Mouse (Mus musculus) embryonic facial prominence, embryonic 14.5 days (tissue): Measurements from ENCODE around the gene Tor4a. TPM values are rescaled to one million over a fixed set of nuclear protein-coding genes. Genes with fewer than 3 reads are reported as not detected.

ENCODE experiments used
- ATAC-seq: fragments of 200-750 bp; cut with Nextera tagmentation; 2 replicates; pipeline ENCODE4 v1.8.0; 2017; ENCODE audit warnings: low read depth, moderate number of reproducible peaks, moderate TSS enrichment
- DNase-seq: peaks from one replicate; pipeline ENCODE4 v3.0.0-alpha.2; 2015; ENCODE audit warnings: low spot score
- H3K27ac ChIP-seq: fragments of 300-500 bp; sonication (generic); replicated peaks from 2 replicates; pipeline ENCODE4 v1.5.1; 2014; ENCODE audit warnings: low read depth, mild to moderate bottlenecking, low read length, moderate library complexity
- H3K27me3 ChIP-seq: fragments of 300-500 bp; sonication (generic); replicated peaks from 2 replicates; pipeline ENCODE4 v1.6.1; 2014; ENCODE audit warnings: low read length; ENCODE audit not compliant: control insufficient read depth, insufficient read depth
- H3K36me3 ChIP-seq: fragments of 300-500 bp; sonication (generic); 2 replicates; pipeline ENCODE4 v1.6.1; 2014; ENCODE audit warnings: low read length, mixed read lengths; ENCODE audit not compliant: control insufficient read depth, insufficient read depth
- H3K4me1 ChIP-seq: fragments of 300-500 bp; sonication (generic); 2 replicates; pipeline ENCODE4 v1.6.1; 2014; ENCODE audit warnings: antibody characterized with exemption, low read length; ENCODE audit not compliant: control insufficient read depth, insufficient read depth
- H3K4me2 ChIP-seq: fragments of 300-500 bp; sonication (generic); 2 replicates; pipeline ENCODE4 v1.6.1; 2014; ENCODE audit warnings: low read depth, mild to moderate bottlenecking, low read length, moderate library complexity, mixed read lengths
- H3K4me3 ChIP-seq: fragments of 300-500 bp; sonication (generic); 2 replicates; pipeline ENCODE4 v1.5.1; 2014; ENCODE audit warnings: low read depth, mild to moderate bottlenecking, low read length
- H3K9ac ChIP-seq: fragments of 300-500 bp; sonication (generic); 2 replicates; pipeline ENCODE4 v1.6.1; 2014; ENCODE audit warnings: low read depth, mild to moderate bottlenecking, low read length, moderate library complexity, mixed read lengths
- H3K9me3 ChIP-seq: fragments of 300-500 bp; sonication (generic); 2 replicates; pipeline ENCODE4 v1.6.1; 2016; ENCODE audit warnings: low read length; ENCODE audit not compliant: control insufficient read depth
- WGBS: fragments of 180-500 bp; shearing (Covaris S2); extraction: QIAGEN DNeasy Blood & Tissue Kit; methylation state at CpG from one replicate; pipeline ENCODE4 v1.1.7; 2014; 5-methylcytosine and 5-hydroxymethylcytosine counted together
- polyA plus RNA-seq: library from polyadenylated mRNA; unstranded; fragments of >200 nt; fragmentation: Nextera tagmentation; extraction: Ambion mirVana; gene quantifications from 2 replicates; pipeline ENCODE4 v1.2.1, GENCODE M21; 2014

Tor4a gene
- polyA plus RNA-seq, 1 experiment from 2014 or later = 7.5 TPM

DNA sequence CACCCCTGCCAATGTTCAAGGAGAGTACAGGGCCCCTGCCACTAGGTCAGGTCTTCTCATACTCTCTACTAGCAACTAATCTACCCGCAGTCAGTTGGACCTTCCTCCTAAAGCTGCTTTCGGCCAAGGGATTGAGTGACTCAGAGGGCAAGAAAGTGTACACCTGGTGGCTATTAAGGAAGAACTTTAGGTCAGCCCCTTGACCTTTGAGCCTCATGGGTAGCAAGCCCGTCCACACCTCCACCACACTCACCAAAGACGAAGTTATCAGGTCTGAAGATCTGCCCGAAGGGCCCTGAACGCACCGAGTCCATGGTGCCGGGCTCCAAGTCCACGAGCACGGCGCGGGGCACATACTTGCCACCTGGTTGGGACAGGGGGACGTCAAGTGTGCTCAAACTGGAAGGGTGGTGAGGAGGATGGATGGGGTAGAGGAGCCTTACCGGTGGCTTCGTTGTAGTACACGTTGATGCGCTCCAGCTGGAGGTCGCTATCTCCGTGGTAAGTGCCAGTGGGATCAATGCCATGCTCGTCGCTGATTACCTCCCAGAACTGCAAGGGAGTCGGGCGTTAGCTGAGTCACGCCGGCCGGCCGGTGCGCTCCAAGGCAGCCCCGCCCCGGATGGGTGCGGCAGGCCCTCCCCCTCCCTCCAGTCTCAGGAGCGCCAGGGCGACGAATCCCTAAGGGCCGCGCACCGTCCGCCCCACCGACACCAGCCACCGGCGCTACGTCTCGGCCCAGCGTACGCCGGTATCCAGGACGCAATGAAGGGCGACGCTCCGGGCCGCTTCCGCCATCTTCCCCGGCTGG lies 27.2 kb upstream of the Tor4a start:
- H3K4me3 ChIP-seq = peak overlapping the region; percentile 91
- ATAC-seq = peak; percentile 10
- DNase-seq = peak; percentile 71
- WGBS = under 1% methylated on average over 49 of the region's 53 CpGs
- no peaks in the 10 kb centered on the region for H3K27me3 ChIP-seq
- no peaks in the 10 kb centered on the region for H3K9me3 ChIP-seq
- peaks cover 10% of the 10 kb centered on the region for H3K36me3 ChIP-seq
- peak overlapping the region; percentile 89 for H3K9ac ChIP-seq
- peak overlapping the region; percentile 91 for H3K27ac ChIP-seq
- H3K4me2 ChIP-seq = peak overlapping the region; percentile 94
- peaks cover 15% of the 10 kb centered on the region for H3K4me1 ChIP-seq

DNA sequence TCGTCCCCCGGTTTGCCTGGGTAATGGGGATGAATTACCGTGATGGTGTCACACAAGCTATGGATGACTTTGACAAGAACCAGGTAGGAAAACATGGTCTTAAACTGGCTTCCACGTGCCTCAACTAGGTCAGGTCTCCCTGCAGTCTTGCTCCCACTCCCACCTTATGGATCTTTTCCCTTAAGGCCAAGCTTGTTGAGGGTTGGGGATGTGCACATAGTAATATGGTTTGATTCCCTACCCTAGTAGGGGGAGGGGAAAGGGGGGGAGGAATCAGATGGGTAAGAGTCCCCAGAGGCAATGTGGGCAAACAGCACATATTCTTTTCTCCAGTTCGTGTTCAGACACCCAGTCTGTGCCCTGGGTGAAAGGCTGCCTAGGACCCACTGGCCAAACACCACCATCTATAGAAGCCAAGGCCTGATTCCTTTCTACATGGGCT lies 24.7 kb upstream of the Tor4a start:
- H3K27ac ChIP-seq = no peak overlapping the region
- 71% methylated on average over 5 of the region's 5 CpGs for WGBS

DNA sequence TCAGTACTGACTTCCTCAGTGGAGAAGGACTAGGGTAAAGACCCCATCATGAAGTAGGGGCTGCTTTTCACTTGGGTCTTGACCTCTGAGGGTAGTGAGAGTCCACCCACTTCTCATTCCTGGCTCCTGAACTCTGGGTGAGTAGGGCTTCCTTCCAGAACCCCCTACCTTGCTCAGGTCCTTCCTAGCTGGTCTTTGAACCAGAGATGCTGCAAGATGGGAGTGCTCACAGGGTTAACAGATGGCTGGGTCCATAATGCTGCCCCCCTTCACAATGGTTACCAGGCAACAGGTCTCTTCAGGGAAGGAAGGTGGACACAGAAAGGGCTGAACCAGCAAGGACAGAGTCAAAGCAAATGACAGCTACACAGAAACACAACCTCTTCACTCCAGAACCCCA lies 21.8 kb upstream of the Tor4a start, which contains the start of gene Fam166a:
Fam166a (plus strand) TSS at position 301 of the 400 bp plus-strand sequence.
- no peaks in the 10 kb centered on the region for H3K9me3 ChIP-seq
- no peak within 1 kb of the TSS for H3K4me3 ChIP-seq
- no peak within 1 kb of the TSS for H3K9ac ChIP-seq
- H3K27ac ChIP-seq = no peak within 1 kb of the TSS
- DNase-seq (no peak), ATAC-seq (no peak)
- no peaks in the 10 kb centered on the region for H3K27me3 ChIP-seq
- H3K36me3 ChIP-seq = peaks cover 10% of the 10 kb centered on the region
- H3K4me1 ChIP-seq = peaks cover 3% of the 10 kb centered on the region; the same call in 1 of the 2 replicates
- no peak within 1 kb of the TSS for H3K4me2 ChIP-seq

More for the DNA sequence above, 24.7 kb upstream of the Tor4a start:
- DNase-seq = no peak
- H3K4me3 ChIP-seq = no peak overlapping the region
- H3K9ac ChIP-seq = no peak overlapping the region
- H3K9me3 ChIP-seq = no peaks in the 10 kb centered on the region
- H3K4me1 ChIP-seq = peaks cover 11% of the 10 kb centered on the region; the same call in 1 of the 2 replicates
- H3K27me3 ChIP-seq = no peaks in the 10 kb centered on the region
- peaks cover 10% of the 10 kb centered on the region for H3K36me3 ChIP-seq
- H3K4me2 ChIP-seq = no peak overlapping the region
- ATAC-seq = no peak

DNA sequence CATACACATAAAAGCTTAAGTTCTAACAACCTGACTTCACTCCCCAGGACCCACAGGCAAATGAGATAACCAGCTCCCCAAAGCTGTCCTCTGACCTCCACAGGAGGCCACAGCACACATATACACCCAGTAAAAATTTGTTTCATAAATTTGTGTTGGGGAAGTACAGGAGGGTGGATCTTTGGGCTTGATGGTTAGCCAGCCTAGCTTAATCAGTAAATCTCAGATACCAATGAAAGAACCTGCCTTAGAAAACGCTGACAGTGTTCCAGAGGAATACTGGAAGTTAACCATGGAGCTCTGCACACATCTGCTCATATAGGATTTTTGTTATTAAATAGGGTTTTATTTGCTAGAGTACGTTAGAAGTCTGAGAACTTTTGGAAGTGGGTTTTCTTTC lies 21.0 kb upstream of the Tor4a start:
- Histone ChIP-seq H3K27me3 (no peaks in the 10 kb centered on the region), H3K27ac (no peak overlapping the region), H3K9me3 (no peaks in the 10 kb centered on the region), H3K4me3 (no peak overlapping the region), H3K9ac (no peak overlapping the region), H3K36me3 (peaks cover 10% of the 10 kb centered on the region), H3K4me2 (no peak overlapping the region), H3K4me1 (no peaks in the 10 kb centered on the region)
- 51% methylated on average over 2 of the region's 2 CpGs for whole genome bisulfite sequencing
- DNase-seq (no peak), ATAC-seq (no peak)

DNA sequence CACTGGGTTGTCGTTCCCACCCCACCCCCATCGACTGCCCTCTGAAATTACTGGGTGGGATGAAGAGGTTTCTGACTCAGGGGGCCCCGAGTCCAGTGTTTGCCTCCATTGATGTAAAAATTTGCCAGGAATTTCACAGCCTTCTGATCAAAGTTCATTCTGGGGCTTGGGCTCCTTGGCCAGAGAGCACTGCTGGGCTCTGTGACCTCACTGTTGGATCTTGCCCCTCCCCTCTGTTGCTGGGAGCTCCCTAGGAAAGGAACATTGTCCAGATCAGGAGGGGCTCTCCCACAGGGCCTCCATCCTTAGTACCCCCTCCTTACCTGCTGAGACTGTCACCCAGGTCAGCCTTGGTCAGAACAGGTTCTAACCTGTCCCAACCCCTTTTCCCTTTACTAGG lies 17.8 kb upstream of the Tor4a start, which contains the start of gene Stpg3:
Stpg3 (minus strand) TSS at position 194 of the 400 bp plus-strand sequence.
- Histone ChIP-seq H3K4me1 (peaks cover 11% of the 10 kb centered on the region), H3K9me3 (no peaks in the 10 kb centered on the region), H3K4me3 (no peak within 1 kb of the TSS), H3K27me3 (no peaks in the 10 kb centered on the region), H3K9ac (no peak within 1 kb of the TSS), H3K4me2 (no peak within 1 kb of the TSS), H3K27ac (no peak within 1 kb of the TSS), H3K36me3 (no peaks in the 10 kb centered on the region)
- DNase-seq (no peak), ATAC-seq (no peak)
- 68% methylated on average over 3 of the region's 3 CpGs for WGBS

DNA sequence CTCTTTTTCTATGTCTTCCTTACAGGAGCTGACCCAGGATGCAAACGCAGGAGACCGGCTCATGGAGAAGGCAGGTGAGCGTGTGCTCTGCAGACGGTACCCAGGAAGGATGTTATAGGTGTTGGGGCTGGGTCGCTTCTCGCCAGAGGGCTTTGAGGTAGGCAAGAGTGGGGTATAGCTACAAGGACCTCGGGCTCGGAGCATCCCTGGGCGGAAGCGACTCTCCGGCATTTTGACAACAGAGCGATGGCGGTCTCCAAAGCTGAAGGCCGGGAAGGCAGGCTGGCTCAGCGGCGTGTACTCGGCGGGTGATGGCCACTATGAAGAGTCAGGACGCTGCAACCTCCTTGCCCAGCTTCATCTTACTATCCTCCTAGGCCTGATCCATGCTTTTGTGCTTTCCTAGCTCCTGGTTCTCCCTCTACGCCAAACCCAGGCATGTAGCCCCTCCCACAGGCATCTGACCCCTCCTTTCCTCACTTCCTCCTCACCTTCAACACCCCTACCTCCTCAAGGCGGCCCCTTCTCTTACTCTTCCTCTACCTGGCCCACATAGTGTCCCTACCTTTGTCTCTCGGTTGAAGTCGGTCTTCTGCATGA lies 16.7 kb upstream of the Tor4a start:
- DNase-seq = no peak
- no peaks in the 10 kb centered on the region for H3K27me3 ChIP-seq
- no peaks in the 10 kb centered on the region for H3K9me3 ChIP-seq
- no peak overlapping the region for H3K9ac ChIP-seq
- 71% methylated on average over 17 of the region's 23 CpGs for WGBS
- no peak for ATAC-seq
- no peak overlapping the region for H3K4me3 ChIP-seq
- no peak overlapping the region for H3K4me2 ChIP-seq
- H3K4me1 ChIP-seq = peaks cover 11% of the 10 kb centered on the region
- peaks cover 8% of the 10 kb centered on the region; the same call in 1 of the 2 replicates for H3K36me3 ChIP-seq
- H3K27ac ChIP-seq = no peak overlapping the region

DNA sequence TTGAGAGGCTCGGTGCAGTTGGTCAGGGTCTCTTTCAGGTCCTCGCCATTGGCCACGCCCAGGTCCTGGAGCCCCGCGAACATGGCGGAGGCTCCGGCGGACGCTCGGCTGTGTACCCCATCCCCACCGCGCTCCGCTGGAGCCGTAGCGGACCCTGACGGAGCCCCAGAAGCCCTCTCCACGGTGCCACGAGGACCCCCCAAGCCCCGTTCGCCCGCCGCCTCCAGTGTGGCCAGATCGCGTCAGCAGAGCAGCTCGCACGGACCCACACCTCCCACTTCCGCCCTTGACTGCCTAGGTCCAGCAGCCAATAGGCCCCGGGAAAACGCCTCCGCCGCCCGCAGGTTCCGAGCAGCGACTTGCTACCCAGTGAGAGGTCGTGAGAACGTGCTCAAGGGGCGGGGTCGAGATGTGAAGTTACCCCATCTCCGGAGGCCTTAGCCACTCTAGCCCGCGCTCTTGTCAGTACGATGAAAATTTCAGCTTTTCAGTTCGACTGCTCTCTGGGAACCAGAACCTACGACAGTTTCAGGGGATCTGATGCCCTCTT lies 14.5 kb upstream of the Tor4a start, which contains the start of gene Nelfb:
Nelfb (minus strand) TSS at position 369 of the 550 bp plus-strand sequence.
- 0% methylated on average over 25 of the region's 44 CpGs for WGBS
- H3K4me1 ChIP-seq = peaks cover 11% of the 10 kb centered on the region
- peak within 1 kb of the TSS; percentile 88 for H3K9ac ChIP-seq
- H3K4me2 ChIP-seq = peak within 1 kb of the TSS; percentile 74
- no peaks in the 10 kb centered on the region for H3K27me3 ChIP-seq
- H3K4me3 ChIP-seq = peak within 1 kb of the TSS; percentile 85
- H3K27ac ChIP-seq = peak within 1 kb of the TSS; percentile 91
- peaks cover 26% of the 10 kb centered on the region for H3K36me3 ChIP-seq
- DNase-seq = peak; percentile 96
- no peaks in the 10 kb centered on the region for H3K9me3 ChIP-seq
- ATAC-seq = peak; percentile 97

DNA sequence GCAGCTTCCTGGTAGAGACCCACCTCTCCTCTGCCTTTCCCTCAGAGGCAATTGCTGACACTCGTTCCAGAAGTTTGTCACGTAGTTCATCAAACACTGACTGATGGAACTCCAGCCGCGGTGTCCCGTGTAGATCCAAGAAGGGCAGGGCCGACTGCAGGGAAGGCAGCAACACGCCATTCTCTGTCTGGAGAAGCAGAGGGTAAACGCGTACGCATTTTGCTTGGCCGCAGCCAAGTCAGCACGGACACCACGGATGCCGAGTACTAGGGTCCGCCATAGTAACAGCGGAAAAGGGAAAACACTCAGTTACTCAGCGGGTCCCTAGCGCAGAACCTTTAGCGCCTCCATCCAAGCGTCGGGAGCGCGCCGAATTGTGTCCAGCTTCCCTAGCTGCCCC lies 14.0 kb upstream of the Tor4a start:
- H3K27me3 ChIP-seq = no peaks in the 10 kb centered on the region
- no peak for DNase-seq
- H3K36me3 ChIP-seq = peaks cover 31% of the 10 kb centered on the region
- peak overlapping the region; percentile 88 for H3K9ac ChIP-seq
- peak overlapping the region; percentile 91 for H3K27ac ChIP-seq
- ATAC-seq = no peak
- peaks cover 11% of the 10 kb centered on the region for H3K4me1 ChIP-seq
- H3K4me2 ChIP-seq = peak overlapping the region; percentile 74
- under 1% methylated on average over 22 of the region's 24 CpGs for WGBS
- peak overlapping the region; percentile 85 for H3K4me3 ChIP-seq
- no peaks in the 10 kb centered on the region for H3K9me3 ChIP-seq
